Mouse (Mus musculus) bone marrow macrophage, adult 2 months (primary cell): ENCODE measurements around the gene Vps37c. TPM values are rescaled to one million over a fixed set of nuclear protein-coding genes. Genes with fewer than 3 reads are reported as not detected.

Experiments used
- H3K27ac ChIP-seq: 2 replicates; pipeline ENCODE4 v1.5.1; 2012; ENCODE audit warnings: low read depth, low read length; ENCODE audit not compliant: insufficient read depth
- H3K4me1 ChIP-seq: 2 replicates; pipeline ENCODE4 v1.6.1; 2012; ENCODE audit warnings: low read length; ENCODE audit not compliant: control insufficient read depth, insufficient read depth
- H3K4me3 ChIP-seq: 2 replicates; pipeline ENCODE4 v1.5.1; 2012; ENCODE audit warnings: mild to moderate bottlenecking, low read length, moderate library complexity; ENCODE audit not compliant: insufficient read depth
- CTCF ChIP-seq: IDR thresholded peaks from 2 replicates; pipeline ENCODE4 v1.5.1; 2012; ENCODE audit warnings: low read depth, mild to moderate bottlenecking, low read length, moderate library complexity
- POLR2A ChIP-seq: IDR thresholded peaks from 2 replicates; pipeline ENCODE4 v1.6.1; 2012; ENCODE audit warnings: mild to moderate bottlenecking, low read depth, low read length, borderline replicate concordance
- polyA plus RNA-seq: library from polyadenylated mRNA; stranded (reverse); fragments of >200 nt; gene quantifications from 2 replicates; pipeline ENCODE4 v1.2.4, GENCODE M21; 2012; ENCODE audit not compliant: missing spikeins, insufficient read depth, insufficient read length

Vps37c gene
- polyA plus RNA-seq, 1 experiment = 39.9 TPM

DNA sequence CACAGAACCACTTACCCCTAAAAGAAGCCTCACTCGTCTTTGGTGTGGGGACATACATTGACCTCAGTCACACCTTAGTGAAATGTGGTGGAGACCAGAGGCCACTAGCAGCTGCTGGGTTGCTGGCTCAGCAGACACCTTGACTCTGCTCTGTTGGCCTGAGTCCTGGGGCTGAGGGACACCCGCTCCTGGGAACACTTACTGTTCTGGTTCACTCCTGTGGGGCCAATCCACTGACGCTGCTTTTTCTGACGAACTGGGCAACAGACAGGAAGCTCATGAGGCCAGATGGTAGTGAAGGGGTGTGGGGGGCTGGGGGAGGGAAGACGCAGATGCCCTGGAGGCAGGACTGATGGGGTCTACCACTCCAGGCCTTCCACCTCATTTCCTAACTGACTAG, 32.5 kb downstream of the Vps37c start:
- Histone ChIP-seq H3K4me1 (peaks cover 5% of the 10 kb centered on the region), H3K27ac (no peak overlapping the region), H3K4me3 (no peak overlapping the region)
- TF ChIP-seq POLR2A = no peak
- no peak for TF ChIP-seq CTCF

DNA sequence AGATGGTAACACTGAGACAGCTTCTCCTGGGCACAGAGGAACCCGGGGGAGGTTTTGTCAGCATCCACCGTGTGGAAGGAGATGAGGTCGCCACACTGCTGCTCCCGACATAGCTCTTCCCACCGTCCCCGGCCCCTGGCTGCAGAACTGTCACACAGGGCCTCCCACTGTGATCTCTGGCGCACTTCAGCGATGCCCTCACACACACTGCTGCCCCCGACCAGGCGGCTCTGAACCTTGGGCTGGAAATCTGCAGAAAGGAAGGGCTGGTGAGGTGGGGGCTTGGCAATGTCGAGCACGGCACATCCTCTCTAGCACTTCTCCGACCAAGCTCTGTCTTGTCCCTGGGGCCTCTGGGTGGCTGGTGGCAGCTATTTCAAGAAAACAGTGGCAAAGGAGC, 34.5 kb downstream of the Vps37c start:
- no peak overlapping the region for H3K27ac ChIP-seq
- no peak for TF ChIP-seq POLR2A
- no peak for TF ChIP-seq CTCF
- no peak overlapping the region for H3K4me3 ChIP-seq
- H3K4me1 ChIP-seq = peaks cover 6% of the 10 kb centered on the region

DNA sequence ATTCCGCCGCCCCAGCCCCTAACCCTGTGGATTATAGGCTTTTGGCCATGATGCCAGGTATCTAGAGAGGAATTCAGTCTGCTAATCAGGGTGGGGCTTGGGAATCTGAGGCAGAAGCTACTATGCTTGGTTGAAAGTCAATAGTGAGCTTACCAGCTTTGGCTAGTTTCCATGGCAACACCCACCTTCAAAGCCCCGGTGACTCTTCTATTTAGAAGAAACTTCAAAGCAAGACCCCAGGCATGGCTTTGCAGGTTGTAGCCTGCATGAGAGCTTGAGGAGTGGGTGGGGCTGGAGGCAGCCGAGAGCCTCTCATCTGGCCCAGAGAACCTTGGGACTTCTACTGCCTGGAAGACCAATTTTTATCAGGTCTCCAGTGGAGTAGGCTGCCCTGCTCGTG, 35.1 kb downstream of the Vps37c start:
- Histone ChIP-seq H3K27ac (no peak overlapping the region), H3K4me1 (peaks cover 5% of the 10 kb centered on the region), H3K4me3 (no peak overlapping the region)
- no peak for TF ChIP-seq CTCF
- TF ChIP-seq POLR2A = no peak

DNA sequence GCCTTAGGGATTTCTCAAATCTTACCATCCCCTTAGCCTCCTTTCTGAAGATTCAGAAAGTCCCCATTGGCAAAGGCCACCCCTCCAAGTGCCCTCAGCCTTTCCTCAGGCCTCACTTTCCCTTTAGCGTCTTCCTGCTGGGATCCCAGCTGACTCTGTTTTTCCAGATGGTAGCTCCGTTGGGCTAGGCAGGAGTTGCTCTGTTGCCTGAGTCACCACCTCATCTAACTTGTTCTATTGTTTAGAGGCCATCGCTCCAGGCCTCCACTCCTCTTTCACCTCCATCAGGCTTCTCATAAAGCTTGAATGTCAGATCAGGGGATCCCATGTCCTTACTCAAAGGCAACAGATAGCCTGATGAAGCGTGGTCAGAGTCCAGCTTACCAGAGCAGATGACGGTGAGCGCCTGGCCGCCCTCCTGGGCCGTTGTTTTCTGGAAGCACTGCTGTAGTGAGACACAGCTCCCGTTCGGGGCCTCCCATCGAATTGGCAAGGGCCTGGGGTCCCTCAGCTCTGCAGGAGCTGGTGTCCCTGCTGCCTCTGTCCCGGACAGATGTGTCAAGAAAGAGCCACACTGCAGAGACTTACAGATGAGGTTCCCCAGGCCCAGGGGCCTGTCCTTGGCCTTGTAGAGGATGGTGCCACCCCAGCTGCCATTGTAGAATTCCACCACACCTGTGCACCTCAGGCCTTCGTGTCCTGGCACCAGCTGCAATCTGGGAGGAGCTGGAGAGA, 36.3 kb downstream of the Vps37c start:
- no peak for TF ChIP-seq CTCF
- no peak for TF ChIP-seq POLR2A
- no peak overlapping the region for H3K4me3 ChIP-seq

DNA sequence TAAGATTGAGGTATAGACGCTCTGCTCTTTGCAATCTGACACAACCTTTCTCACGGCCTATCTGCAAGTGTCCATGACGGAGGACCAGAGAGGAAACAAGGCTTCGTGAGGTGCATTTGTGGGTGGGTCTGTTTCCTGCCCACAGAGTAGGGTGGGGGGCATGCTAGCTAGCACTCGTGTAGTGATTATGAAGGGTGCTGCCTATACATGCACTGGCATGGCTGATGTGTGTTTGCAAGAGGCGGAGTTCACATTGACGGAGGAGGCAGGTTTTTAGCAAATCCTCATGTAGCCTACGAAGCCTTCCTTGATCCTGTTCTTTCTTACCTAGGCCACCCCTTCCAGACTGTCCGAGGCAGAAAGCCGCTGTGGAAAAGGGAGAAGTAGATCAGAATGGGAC, 41.4 kb downstream of the Vps37c start:
- Histone ChIP-seq H3K4me1 (peaks cover 5% of the 10 kb centered on the region), H3K4me3 (no peak overlapping the region), H3K27ac (no peak overlapping the region)
- no peak for TF ChIP-seq CTCF
- no peak for TF ChIP-seq POLR2A

More for the DNA sequence above, 36.3 kb downstream of the Vps37c start:
- H3K4me1 ChIP-seq = peaks cover 5% of the 10 kb centered on the region
- no peak overlapping the region for H3K27ac ChIP-seq

DNA sequence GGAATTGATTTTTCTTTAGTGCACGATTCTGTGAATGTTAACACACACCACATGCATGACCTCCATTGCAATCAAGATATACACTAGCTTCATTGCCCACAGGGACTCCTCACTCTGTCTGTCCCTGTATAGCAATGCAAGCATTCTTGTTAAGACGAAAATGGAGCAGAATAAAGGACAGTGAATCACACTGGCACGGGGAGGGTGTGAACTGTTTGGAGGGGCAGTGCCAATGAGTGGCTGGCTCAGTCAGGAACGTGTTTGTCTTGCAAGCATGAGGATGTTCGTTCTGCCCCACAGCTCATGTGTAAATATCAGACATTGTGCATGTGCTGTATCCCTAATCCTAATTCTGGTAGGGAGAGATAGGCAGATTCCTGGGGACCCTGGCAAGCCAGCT, 41.9 kb downstream of the Vps37c start:
- Histone ChIP-seq H3K4me1 (peaks cover 5% of the 10 kb centered on the region), H3K27ac (no peak overlapping the region), H3K4me3 (no peak overlapping the region)
- TF ChIP-seq CTCF = no peak
- no peak for TF ChIP-seq POLR2A

DNA sequence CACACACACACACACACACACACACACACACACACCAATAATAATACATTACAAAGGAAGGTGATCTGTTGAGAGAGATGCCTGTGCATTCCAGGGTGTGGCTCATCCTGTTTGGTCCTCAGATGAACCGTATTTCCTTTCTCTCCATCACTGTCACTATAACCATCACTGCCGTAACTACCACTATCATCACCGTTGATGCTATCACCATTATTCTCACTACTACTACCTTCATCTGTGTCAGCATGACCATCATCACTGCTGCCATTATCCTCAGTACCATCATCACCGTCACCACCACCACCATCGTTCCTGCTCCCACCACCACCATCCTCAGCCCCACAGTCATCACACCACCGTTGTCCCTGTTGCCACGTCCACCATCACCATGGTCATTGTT, 43.4 kb downstream of the Vps37c start:
- no peak overlapping the region for H3K4me3 ChIP-seq
- no peak overlapping the region for H3K27ac ChIP-seq
- H3K4me1 ChIP-seq = peaks cover 5% of the 10 kb centered on the region
- TF ChIP-seq POLR2A = no peak
- TF ChIP-seq CTCF = no peak

DNA sequence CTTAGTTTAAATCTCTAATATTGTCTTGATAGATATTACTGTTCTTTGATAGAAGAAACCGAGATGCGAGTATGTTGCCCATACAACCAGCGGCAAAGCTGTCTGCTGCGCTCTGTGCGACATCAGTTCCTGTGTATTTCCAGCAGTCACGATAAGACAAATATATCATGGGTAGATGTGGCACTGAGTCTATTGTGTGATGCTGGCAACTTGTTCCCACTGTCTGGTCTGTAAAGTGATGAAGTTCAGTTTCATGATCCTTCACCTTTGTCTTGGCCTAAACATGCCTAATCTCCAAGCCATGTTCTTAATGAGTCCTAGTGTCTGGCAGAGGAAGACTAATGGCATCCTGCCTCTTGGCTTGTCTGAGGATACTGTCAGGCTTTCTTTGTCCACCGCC, 44.2 kb downstream of the Vps37c start:
- Histone ChIP-seq H3K4me3 (no peak overlapping the region), H3K27ac (no peak overlapping the region), H3K4me1 (no peaks in the 10 kb centered on the region)
- TF ChIP-seq CTCF (no peak), POLR2A (no peak)

DNA sequence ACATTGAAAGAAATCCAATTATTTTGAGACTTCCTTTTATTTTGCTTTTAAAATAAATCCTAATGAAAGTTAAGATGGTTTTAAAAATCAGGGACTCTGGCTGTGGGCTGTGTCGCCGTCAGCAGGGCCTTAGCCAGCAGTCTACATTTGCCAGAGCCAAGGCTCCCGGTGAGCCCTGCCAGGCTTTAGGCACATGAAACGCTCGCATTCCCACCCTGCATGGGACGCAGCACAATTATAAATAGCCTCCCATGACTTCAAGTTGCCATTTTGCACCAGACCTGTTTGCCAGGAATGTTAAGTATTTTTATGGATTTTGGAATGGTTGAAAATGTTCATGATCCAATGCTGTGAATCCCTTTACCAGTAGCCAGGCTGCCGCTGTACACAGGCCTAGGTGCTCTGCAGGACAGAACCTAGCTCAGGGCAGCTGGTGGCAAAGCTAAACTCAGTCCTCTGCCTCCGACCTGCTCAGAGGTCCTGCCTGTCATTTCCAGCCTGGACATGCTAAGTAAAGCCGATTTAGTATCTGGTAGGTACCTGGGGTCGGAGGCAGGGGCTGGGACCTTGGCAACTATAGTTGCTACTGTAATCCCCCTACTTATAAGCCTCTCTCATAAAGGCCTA, 45.1 kb downstream of the Vps37c start:
- Histone ChIP-seq H3K4me1 (peaks cover 7% of the 10 kb centered on the region), H3K27ac (no peak overlapping the region), H3K4me3 (no peak overlapping the region)
- no peak for TF ChIP-seq POLR2A
- TF ChIP-seq CTCF = no peak

DNA sequence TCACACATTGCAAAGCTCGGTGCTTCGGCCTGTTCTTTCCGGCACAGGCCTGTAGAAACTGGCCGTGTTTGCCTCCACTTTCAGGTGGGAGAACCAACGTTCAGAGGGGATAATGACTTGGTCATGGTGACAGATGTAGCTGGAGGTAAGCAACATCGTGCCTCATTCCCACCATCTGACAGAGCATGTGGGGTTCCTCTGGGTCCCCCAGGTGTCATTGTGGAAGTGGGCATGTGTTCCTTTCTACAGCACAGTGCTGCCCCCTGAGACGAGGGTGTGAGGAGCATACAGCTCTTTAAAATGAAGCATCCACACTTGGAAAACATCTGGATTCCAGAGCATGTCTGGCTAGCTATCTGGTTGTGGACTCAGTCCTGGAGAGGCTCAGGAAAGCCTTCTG, 46.0 kb downstream of the Vps37c start:
- peaks cover 14% of the 10 kb centered on the region for H3K4me1 ChIP-seq
- no peak overlapping the region for H3K27ac ChIP-seq
- no peak for TF ChIP-seq CTCF
- no peak for TF ChIP-seq POLR2A

More for the DNA sequence above, 46.0 kb downstream of the Vps37c start:
- H3K4me3 ChIP-seq = no peak overlapping the region
